Mouse (Mus musculus) adrenal gland, adult 18-20 months (tissue): ENCODE results near the gene Ephb2. TPM values are rescaled to one million over a fixed set of nuclear protein-coding genes. Genes with fewer than 3 reads are reported as not detected.

Experiments used
- DNase-seq, 2 experiments: peaks; one replicate each; pipeline ENCODE4 v3.0.0; 2021 to 2022; ENCODE audit warnings: low spot score in 2 of 2
- microRNA-seq, 2 experiments: library from miRNA; unstranded; fragments of <30 nt; microRNA quantifications; one replicate each; pipeline ENCODE4 v1.2.0; 2021; ENCODE audit warnings: borderline number of aligned reads in 2 of 2
- total RNA-seq, 2 experiments: library from RNA; stranded (reverse); gene quantifications; 1 replicate in 1 of 2; 2 replicates in 1 of 2; pipeline ENCODE4 v1.2.3; 2021

Ephb2 gene
- total RNA-seq, 2 experiments from 2014 or later: 16.9 to 22.8 TPM

DNA sequence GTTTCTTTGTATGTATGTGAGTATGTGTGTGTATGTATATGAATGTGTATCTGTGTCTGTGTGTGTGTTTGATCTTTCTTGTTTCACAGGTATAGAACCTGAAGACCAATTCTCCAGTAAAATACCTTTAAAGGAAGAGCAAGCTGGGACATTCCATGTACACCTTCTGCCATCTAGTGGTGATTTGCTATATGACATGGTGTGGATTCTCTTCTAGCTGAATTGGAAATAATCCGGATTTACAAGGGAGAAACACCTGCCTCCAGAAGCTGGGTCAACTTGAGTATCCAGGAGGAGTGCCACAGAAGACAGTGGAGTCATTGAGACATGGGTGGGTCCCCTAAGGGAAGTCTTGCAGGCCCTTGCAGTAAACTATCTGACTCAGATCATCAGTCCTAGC, 214.5 kb downstream of the Ephb2 start:
- peak in 1 of 2 experiments; percentile 43 for DNase-seq

DNA sequence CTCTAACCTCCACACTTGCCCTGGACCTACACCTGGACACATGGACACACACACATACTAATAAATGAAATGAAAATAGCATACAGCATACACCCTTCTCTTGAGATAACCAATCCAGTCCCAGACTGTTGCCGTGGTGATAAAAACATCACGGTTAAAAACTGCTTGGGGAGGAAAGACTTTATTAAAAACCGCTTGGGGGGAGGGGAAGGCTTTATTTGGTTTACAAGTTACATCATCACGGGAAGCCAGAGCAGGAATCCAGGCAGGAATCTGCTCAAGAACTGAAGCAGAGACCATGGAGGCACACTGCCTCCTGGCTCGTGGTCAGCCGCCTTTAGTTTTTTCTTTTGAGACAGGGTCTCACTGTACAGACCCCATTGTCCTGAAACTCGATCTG, 222.1 kb downstream of the Ephb2 start:
- DNase-seq: no peak

DNA sequence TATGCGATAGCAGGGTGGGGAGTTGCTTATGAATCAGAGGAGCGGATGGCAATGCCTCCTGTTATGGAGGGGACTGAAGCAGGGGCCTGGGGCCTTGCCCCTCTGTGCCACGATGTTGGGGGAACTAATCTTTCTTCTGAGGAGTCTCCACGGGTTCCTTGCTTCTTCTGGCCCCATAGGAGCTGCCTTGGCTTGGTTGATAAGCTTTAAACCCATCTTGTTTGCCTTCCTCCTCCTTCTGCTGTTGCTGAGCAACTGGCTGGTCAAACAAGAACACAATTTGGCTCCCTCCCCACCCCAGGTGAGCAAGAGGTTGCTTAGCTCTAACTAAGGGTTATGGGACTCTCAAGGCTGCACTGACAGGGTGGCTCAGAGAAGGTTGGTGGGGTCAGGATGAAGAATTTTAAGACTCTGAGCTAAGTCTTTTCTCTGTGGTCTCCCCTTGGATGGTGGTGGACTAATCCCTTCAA, 225.4 kb downstream of the Ephb2 start, which contains the start of gene Tex46:
Gene Tex46 (plus strand): TSS at position 51 of the 470 bp plus-strand sequence.
- no peak for DNase-seq

- no peak for DNase-seq
Observed at GRCm38 (mm10) chr4:136605756-136606485, 229.9 kb downstream of the Ephb2 start.

DNA sequence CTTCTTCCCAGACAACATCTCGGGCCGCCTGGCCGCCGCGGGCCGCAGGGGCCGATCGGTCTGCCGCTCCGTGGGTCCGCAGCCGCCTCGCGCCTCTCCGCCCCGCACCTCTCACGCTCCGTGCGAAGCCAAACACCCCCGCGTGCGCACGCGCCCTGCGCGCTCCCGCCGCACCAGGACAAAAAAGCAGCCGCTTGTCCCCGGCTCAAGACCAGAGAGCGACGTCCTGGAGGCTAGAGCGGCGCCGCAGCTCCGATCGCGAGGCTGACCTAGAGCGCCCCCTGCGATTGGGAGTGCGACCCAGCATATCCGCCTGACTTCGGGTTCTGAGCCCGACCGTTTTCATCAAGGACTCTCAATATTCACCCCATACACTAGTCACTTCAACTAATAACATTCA, 233.2 kb downstream of the Ephb2 start, which contains the start of gene Kdm1a:
Gene Kdm1a (minus strand): TSS at position 156 of the 400 bp plus-strand sequence.
- DNase-seq: peak; percentile 95 to 98

DNA sequence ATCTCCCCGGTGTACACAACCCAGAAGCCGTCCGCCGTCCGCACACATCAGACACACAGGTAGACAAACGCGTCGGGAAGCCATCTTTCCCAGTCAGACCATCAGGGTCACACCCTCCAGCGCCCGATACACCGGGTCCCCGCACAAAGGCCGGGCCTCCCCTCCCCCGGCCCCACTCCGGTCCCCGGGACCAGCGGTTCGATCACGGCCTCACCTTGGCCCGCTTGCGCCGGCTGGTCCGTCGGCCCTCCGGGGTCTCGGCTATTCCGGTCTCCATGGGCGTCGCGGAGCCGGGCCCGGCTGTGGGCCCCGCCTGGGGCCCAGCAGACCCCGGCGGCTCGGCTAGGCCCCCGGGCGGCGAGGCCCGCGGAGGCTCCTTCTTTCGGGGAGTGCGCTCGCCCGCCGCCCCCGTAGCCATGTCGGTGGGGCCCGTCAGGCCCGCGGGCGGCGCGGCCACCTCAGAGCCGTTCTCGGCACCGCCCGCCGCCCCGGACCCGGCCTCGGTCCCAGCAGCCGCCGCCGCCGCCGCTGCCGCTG, 233.7 kb downstream of the Ephb2 start:
- DNase-seq: peak; percentile 47

DNA sequence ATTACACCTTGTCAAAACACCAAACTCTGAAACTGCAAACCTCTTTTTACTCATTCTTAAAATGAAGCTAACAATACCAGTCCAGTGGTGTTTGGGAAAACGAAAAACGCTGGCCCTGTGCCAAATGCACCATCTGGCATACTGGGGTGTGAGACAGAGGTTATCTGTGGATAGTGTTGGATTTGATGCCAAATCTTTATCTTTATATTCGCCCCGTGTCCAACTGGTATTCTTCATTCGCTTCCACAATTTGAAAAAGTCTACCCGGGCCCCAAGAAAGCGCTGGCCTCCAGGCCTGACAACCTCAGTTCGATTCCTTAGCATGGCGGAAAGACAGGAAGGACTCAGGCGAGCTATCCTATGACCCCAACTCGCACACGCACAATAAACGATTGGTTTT, 234.3 kb downstream of the Ephb2 start:
- peak; percentile 41 to 51 for DNase-seq

DNA sequence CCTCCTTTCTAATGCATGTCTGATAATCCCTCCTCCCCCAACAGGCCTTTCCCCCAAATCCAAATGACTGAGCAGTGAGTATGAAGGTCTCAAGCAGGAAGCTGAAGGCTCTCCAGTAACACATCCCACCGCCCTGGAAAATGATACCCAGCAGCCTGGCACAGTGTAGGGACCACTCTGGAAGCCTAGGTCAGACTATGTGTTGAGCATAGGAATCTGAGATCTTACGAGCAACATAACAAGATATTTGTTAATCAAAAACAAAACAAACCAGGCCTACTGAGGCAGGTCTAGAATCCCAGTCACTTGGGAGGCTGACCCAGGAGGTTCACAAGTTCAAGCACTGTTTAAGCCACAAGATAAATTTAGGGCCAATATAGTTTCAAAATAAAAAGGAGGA, 235.3 kb downstream of the Ephb2 start:
- no peak for DNase-seq

GRCm38 (mm10) chr4:136599869-136600268, 235.9 kb downstream of the Ephb2 start:
- DNase-seq: no peak

DNA sequence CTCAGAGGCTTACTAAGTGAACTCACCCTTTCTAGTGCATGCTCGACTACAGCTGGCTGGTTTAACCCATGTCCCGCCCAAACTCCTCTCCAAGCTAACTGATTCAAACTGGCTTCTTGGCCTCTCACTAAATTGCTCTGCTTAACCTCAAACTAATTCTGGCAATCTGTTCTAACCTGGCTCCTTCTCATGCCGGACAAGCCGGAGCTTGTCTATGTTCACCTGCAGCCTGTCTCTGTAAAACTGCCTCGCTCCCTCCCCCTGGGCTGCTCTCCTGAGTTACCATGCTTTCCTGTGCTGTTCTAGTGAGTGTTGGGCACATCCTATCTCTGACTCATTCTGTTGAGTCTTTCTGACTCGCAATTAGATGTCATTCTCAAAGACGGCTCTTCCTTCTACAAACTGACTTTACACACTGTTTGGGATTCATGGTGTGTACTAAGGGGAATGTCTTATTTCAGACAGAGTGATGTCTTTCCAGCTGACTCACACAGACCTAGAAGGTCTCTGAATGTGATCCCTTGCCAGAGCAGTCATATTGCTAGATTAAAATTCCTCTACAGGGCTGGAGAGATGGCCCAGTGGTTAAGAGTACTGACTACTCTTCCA, 237.4 kb downstream of the Ephb2 start:
- DNase-seq: no peak

Small RNAs within 50 kb of the gene (microRNA-seq; reads per million reads assigned to microRNA genes)
- 0 reads per million in 2 experiments for gene Gm22180

Other genes with a start within 250 kb of the Ephb2 start
- 10 to 100 TPM; 36.2 to 36.6 TPM for gene Kdm1a, start 233.3 kb downstream of the Ephb2 start, total RNA-seq
- gene Tex46, start 225.6 kb downstream of the Ephb2 start, total RNA-seq: not detected
- gene Lactbl1, start 213.4 kb downstream of the Ephb2 start, total RNA-seq: not detected
- 100 to 1,000 TPM in 1 of 2 experiments, 10 to 100 TPM in 1; 69.3 to 122 TPM for gene C1qb, start 50.2 kb upstream of the Ephb2 start, total RNA-seq
- gene C1qc, start 57.1 kb upstream of the Ephb2 start, total RNA-seq: 10 to 100 TPM; 53.3 to 99.1 TPM
- 100 to 1,000 TPM in 1 of 2 experiments, 10 to 100 TPM in 1; 75.0 to 120 TPM for gene C1qa, start 62.8 kb upstream of the Ephb2 start, total RNA-seq
- under 1 TPM; 0.10 to 0.22 TPM for gene Epha8, start 120.8 kb upstream of the Ephb2 start, total RNA-seq
- 10 to 100 TPM; 14.6 to 15.2 TPM for gene Zbtb40, start 212.8 kb upstream of the Ephb2 start, total RNA-seq